ENCODE assay signal across 16 mouse cellular contexts in the genomic region with DNA sequence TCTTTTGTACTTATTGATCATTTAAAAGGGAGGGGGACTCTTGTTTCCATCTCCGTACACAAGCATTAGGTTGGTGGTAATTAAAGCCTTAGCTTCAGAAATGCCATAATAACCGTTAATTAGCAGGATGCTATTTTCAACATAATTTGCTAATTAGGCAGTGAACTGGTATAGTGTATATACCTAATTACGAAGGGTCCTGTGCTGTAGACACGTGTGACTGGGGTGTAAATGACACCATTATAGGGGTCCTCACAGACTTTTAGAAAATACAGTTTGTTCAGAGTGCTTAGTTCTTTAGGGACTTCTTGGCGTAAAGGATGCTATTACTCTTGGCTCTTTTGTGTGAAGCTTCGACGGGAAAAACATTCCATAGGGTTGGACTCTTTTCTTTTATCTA.
A peak's percentile ranks its signal among the peaks of the same experiment; 100 is the strongest.
DNase-seq lines count a peak whose midpoint lies in the region; ATAC-seq and TF ChIP-seq lines count a peak whose summit lies in the region.
"Had no signal": no experiment of that assay in that cellular context is flagged by ENCODE, and none has a peak within 500 bp of the region (broad histone marks: within the 10 kb centered on the region; RNA-seq: fewer than 3 reads in every experiment).

No protein-coding gene starts in this region.

- no peak overlapping the region for H3K4me3 ChIP-seq in midbrain, embryonic 12.5 days
- H3K4me3 ChIP-seq in midbrain, postnatal 0 days (ENCODE audit: low read depth, low read length) = no peak overlapping the region
- no peak overlapping the region for H3K4me3 ChIP-seq in forebrain, embryonic 12.5 days (replicated peaks)
- H3K4me3 ChIP-seq in forebrain, postnatal 0 days (ENCODE audit: low read depth, low read length) = no peak overlapping the region
- H3K4me3 ChIP-seq in limb, embryonic 10.5 days = no peak overlapping the region; the same call in 1 of the 2 replicates
- H3K4me3 ChIP-seq: embryonic facial prominence, embryonic 12.5 days had no signal

- H3K4me2 ChIP-seq in midbrain, embryonic 12.5 days (replicated peaks) = no peak overlapping the region
- no peak overlapping the region for H3K4me2 ChIP-seq in midbrain, postnatal 0 days (ENCODE audit: low read depth, low read length, poor library complexity, severe bottlenecking)
- H3K4me2 ChIP-seq in forebrain, embryonic 12.5 days = no peak overlapping the region
- no peak overlapping the region for H3K4me2 ChIP-seq in forebrain, postnatal 0 days (ENCODE audit: low read depth)
- H3K4me2 ChIP-seq: embryonic facial prominence, embryonic 12.5 days had no signal

- ATAC-seq in midbrain, embryonic 12.5 days (ENCODE audit: low FRiP score, low read depth) = peak; percentile 41; the same call in 1 of the 2 replicates
- ATAC-seq in midbrain, postnatal 0 days (ENCODE audit: low FRiP score) = no peak
- ATAC-seq in forebrain, embryonic 12.5 days (ENCODE audit: low FRiP score) = peak; percentile 91; the same call in 1 of the 2 replicates
- no peak for ATAC-seq in forebrain, postnatal 0 days
- ATAC-seq: intestine, postnatal 0 days; lung, postnatal 0 days had no signal

- no peak for DNase-seq in midbrain, postnatal 0 days (ENCODE audit: low spot score)
- DNase-seq in forebrain, postnatal 0 days = peak; percentile 11
- DNase-seq in limb, embryonic 10.5 days (ENCODE audit: low spot score) = no peak
- DNase-seq in left cerebral cortex, adult 8-10 months (ENCODE audit: low spot score in 2 of 2) = no peak
- DNase-seq in cerebellum, postnatal 14 days = no peak
- no peak for DNase-seq in gastrocnemius, postnatal 14 days
- DNase-seq: cerebellum, adult 2 months; liver; right cerebral cortex, postnatal 4 days had no signal

- WGBS in midbrain, embryonic 12.5 days = 45% methylated on average over 7 of the region's 7 CpGs
- WGBS in midbrain, postnatal 0 days = 47% methylated on average over 7 of the region's 7 CpGs
- 13% methylated on average over 7 of the region's 7 CpGs for WGBS in forebrain, embryonic 12.5 days
- WGBS in forebrain, postnatal 0 days = 15% methylated on average over 7 of the region's 7 CpGs
- WGBS in limb, embryonic 10.5 days = 48% methylated on average over 7 of the region's 7 CpGs

- no peak for TF ChIP-seq CTCF in midbrain, postnatal 0 days (IDR thresholded peaks at IDR 0.05)
- TF ChIP-seq CTCF in forebrain, postnatal 0 days (IDR thresholded peaks at IDR 0.05; ENCODE audit: low read depth) = no peak

- H3K9ac ChIP-seq in midbrain, embryonic 12.5 days (replicated peaks) = no peak overlapping the region
- no peak overlapping the region for H3K9ac ChIP-seq in midbrain, postnatal 0 days (replicated peaks; ENCODE audit: low read length, poor library complexity, severe bottlenecking)
- H3K9ac ChIP-seq in forebrain, embryonic 12.5 days = no peak overlapping the region
- H3K9ac ChIP-seq in forebrain, postnatal 0 days = no peak overlapping the region
- H3K9ac ChIP-seq: embryonic facial prominence, embryonic 12.5 days had no signal

- H3K4me1 ChIP-seq in midbrain, embryonic 12.5 days = peaks cover 9% of the 10 kb centered on the region
- no peaks in the 10 kb centered on the region for H3K4me1 ChIP-seq in midbrain, postnatal 0 days (ENCODE audit: insufficient read depth, low read length)
- H3K4me1 ChIP-seq in forebrain, embryonic 12.5 days = peaks cover 11% of the 10 kb centered on the region
- no peaks in the 10 kb centered on the region for H3K4me1 ChIP-seq in forebrain, postnatal 0 days (ENCODE audit: insufficient read depth)
- H3K4me1 ChIP-seq in limb, embryonic 10.5 days = peaks cover 34% of the 10 kb centered on the region

- no peaks in the 10 kb centered on the region for H3K36me3 ChIP-seq in midbrain, embryonic 12.5 days
- no peaks in the 10 kb centered on the region for H3K36me3 ChIP-seq in midbrain, postnatal 0 days (ENCODE audit: insufficient read depth, low read length)
- no peaks in the 10 kb centered on the region for H3K36me3 ChIP-seq in forebrain, embryonic 12.5 days (replicated peaks)
- H3K36me3 ChIP-seq in forebrain, postnatal 0 days (ENCODE audit: insufficient read depth) = no peaks in the 10 kb centered on the region
- H3K36me3 ChIP-seq in limb, embryonic 10.5 days = no peaks in the 10 kb centered on the region
- H3K36me3 ChIP-seq: embryonic facial prominence, embryonic 12.5 days had no signal

- intact Hi-C loops in gastrocnemius, postnatal 14 days (cut with DNase I; ENCODE audit: low total_unique reads) = no loop called here

- peaks cover under 1% of the 10 kb centered on the region; the same call in 1 of the 2 replicates for H3K27me3 ChIP-seq in midbrain, embryonic 12.5 days
- no peaks in the 10 kb centered on the region for H3K27me3 ChIP-seq in midbrain, postnatal 0 days (ENCODE audit: insufficient read depth, low read length)
- H3K27me3 ChIP-seq in forebrain, embryonic 12.5 days = peaks cover 80% of the 10 kb centered on the region
- peaks cover 78% of the 10 kb centered on the region for H3K27me3 ChIP-seq in forebrain, postnatal 0 days (ENCODE audit: insufficient read depth, low read length)
- H3K27me3 ChIP-seq in limb, embryonic 10.5 days (ENCODE audit: low read depth, poor library complexity, severe bottlenecking) = no peaks in the 10 kb centered on the region
- H3K27me3 ChIP-seq: embryonic facial prominence, embryonic 12.5 days had no signal

- H3K27ac ChIP-seq in midbrain, embryonic 12.5 days (replicated peaks) = peak overlapping the region; percentile 25; the same call in 1 of the 2 replicates
- H3K27ac ChIP-seq in midbrain, postnatal 0 days (ENCODE audit: low read depth, low read length) = no peak overlapping the region
- no peak overlapping the region for H3K27ac ChIP-seq in forebrain, embryonic 12.5 days
- no peak overlapping the region for H3K27ac ChIP-seq in forebrain, postnatal 0 days (ENCODE audit: low read depth, low read length)
- peak overlapping the region; percentile 56 for H3K27ac ChIP-seq in limb, embryonic 10.5 days
- H3K27ac ChIP-seq: embryonic facial prominence, embryonic 12.5 days; kidney, postnatal 0 days; stomach, postnatal 0 days had no signal

- no peaks in the 10 kb centered on the region for H3K9me3 ChIP-seq in midbrain, embryonic 12.5 days
- H3K9me3 ChIP-seq in midbrain, postnatal 0 days (ENCODE audit: low read length) = no peaks in the 10 kb centered on the region
- H3K9me3 ChIP-seq in forebrain, embryonic 12.5 days = no peaks in the 10 kb centered on the region
- no peaks in the 10 kb centered on the region for H3K9me3 ChIP-seq in forebrain, postnatal 0 days (ENCODE audit: low read length)
- no peaks in the 10 kb centered on the region for H3K9me3 ChIP-seq in limb, embryonic 10.5 days (replicated peaks)
- H3K9me3 ChIP-seq: embryonic facial prominence, embryonic 12.5 days had no signal

Comparison
In these comparisons a context has a peak if more than half of its experiments do, and no peak if none do; other contexts are left out.
1. ATAC-seq: peak in midbrain, embryonic 12.5 days (single experiment) and forebrain, embryonic 12.5 days (single experiment); none in midbrain, postnatal 0 days (single experiment) and forebrain, postnatal 0 days (single experiment).
2. H3K27ac ChIP-seq: peak in midbrain, embryonic 12.5 days (single experiment) and limb, embryonic 10.5 days (single experiment); none in midbrain, postnatal 0 days (single experiment), forebrain, embryonic 12.5 days (single experiment) and forebrain, postnatal 0 days (single experiment).